Mouse (Mus musculus) embryonic facial prominence, embryonic 14.5 days (tissue): ENCODE data around the gene Mlx. TPM values are rescaled to one million over a fixed set of nuclear protein-coding genes. Genes with fewer than 3 reads are reported as not detected.

Experiments used
- ATAC-seq: fragments of 200-750 bp; cut with Nextera tagmentation; 2 replicates; pipeline ENCODE4 v1.8.0; 2017; ENCODE audit warnings: low read depth, moderate number of reproducible peaks, moderate TSS enrichment
- DNase-seq: peaks from one replicate; pipeline ENCODE4 v3.0.0-alpha.2; 2015; ENCODE audit warnings: low spot score
- H3K27ac ChIP-seq: fragments of 300-500 bp; sonication (generic); replicated peaks from 2 replicates; pipeline ENCODE4 v1.5.1; 2014; ENCODE audit warnings: low read depth, mild to moderate bottlenecking, low read length, moderate library complexity
- H3K27me3 ChIP-seq: fragments of 300-500 bp; sonication (generic); replicated peaks from 2 replicates; pipeline ENCODE4 v1.6.1; 2014; ENCODE audit warnings: low read length; ENCODE audit not compliant: control insufficient read depth, insufficient read depth
- H3K36me3 ChIP-seq: fragments of 300-500 bp; sonication (generic); 2 replicates; pipeline ENCODE4 v1.6.1; 2014; ENCODE audit warnings: low read length, mixed read lengths; ENCODE audit not compliant: control insufficient read depth, insufficient read depth
- H3K4me1 ChIP-seq: fragments of 300-500 bp; sonication (generic); 2 replicates; pipeline ENCODE4 v1.6.1; 2014; ENCODE audit warnings: antibody characterized with exemption, low read length; ENCODE audit not compliant: control insufficient read depth, insufficient read depth
- H3K4me2 ChIP-seq: fragments of 300-500 bp; sonication (generic); 2 replicates; pipeline ENCODE4 v1.6.1; 2014; ENCODE audit warnings: low read depth, mild to moderate bottlenecking, low read length, moderate library complexity, mixed read lengths
- H3K4me3 ChIP-seq: fragments of 300-500 bp; sonication (generic); 2 replicates; pipeline ENCODE4 v1.5.1; 2014; ENCODE audit warnings: low read depth, mild to moderate bottlenecking, low read length
- H3K9ac ChIP-seq: fragments of 300-500 bp; sonication (generic); 2 replicates; pipeline ENCODE4 v1.6.1; 2014; ENCODE audit warnings: low read depth, mild to moderate bottlenecking, low read length, moderate library complexity, mixed read lengths
- H3K9me3 ChIP-seq: fragments of 300-500 bp; sonication (generic); 2 replicates; pipeline ENCODE4 v1.6.1; 2016; ENCODE audit warnings: low read length; ENCODE audit not compliant: control insufficient read depth
- WGBS: fragments of 180-500 bp; shearing (Covaris S2); extraction: QIAGEN DNeasy Blood & Tissue Kit; methylation state at CpG from one replicate; pipeline ENCODE4 v1.1.7; 2014; 5-methylcytosine and 5-hydroxymethylcytosine counted together
- microRNA-seq: library from miRNA; unstranded; fragments of <30 nt; microRNA quantifications from one replicate; pipeline ENCODE4, GENCODE M21; 2016; ENCODE audit warnings: borderline number of aligned reads
- polyA plus RNA-seq: library from polyadenylated mRNA; unstranded; fragments of >200 nt; fragmentation: Nextera tagmentation; extraction: Ambion mirVana; gene quantifications from 2 replicates; pipeline ENCODE4 v1.2.1, GENCODE M21; 2014

Gene Mlx
- polyA plus RNA-seq, 1 experiment from 2014 or later, result 55.2 TPM

DNA sequence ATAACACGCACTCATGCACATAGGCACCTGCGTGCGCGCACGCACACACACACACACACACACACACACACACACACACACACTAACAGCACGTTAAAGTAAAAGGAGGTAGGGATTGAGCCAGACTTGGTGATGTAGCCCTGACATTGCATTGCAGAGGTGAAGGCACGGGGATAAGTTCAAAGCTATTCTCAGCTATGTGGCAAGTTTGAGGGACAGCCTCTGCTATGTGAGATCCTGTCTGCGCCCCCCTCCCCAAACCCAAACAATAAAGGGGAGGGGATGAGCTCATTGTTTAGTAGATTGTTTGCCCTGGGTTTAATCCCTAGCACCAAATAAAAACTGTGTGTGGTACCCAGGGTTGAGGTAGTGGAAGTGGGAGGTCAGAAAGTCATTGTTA lies 54.0 kb downstream of the Mlx start:
- ATAC-seq (no peak), DNase-seq (no peak)
- Histone ChIP-seq H3K36me3 (no peaks in the 10 kb centered on the region), H3K27ac (no peak overlapping the region), H3K27me3 (peaks cover 5% of the 10 kb centered on the region; the same call in 1 of the 2 replicates), H3K9ac (no peak overlapping the region), H3K4me3 (no peak overlapping the region), H3K9me3 (no peaks in the 10 kb centered on the region), H3K4me1 (peaks cover 8% of the 10 kb centered on the region; the same call in 1 of the 2 replicates), H3K4me2 (no peak overlapping the region)
- WGBS, result 78% methylated on average over 8 of the region's 8 CpGs

Small RNA genes within 50 kb of the gene (microRNA-seq; reads per million reads assigned to microRNA genes)
- gene Gm27626, result not detected

Other genes with a start within 250 kb of the Mlx start
- gene Stat5b, start 236.6 kb upstream of the Mlx start, polyA plus RNA-seq, result 24.5 and 27.6 TPM in 2 replicates
- gene Stat5a, start 227.9 kb upstream of the Mlx start, polyA plus RNA-seq, result 8.2 and 9.2 TPM in 2 replicates
- gene Stat3, start 147.7 kb upstream of the Mlx start, polyA plus RNA-seq, result 71.4 and 82.9 TPM in 2 replicates
- gene Cavin1, start 116.4 kb upstream of the Mlx start, polyA plus RNA-seq, result 145 and 160 TPM in 2 replicates
- gene Atp6v0a1, start 77.8 kb upstream of the Mlx start, polyA plus RNA-seq, result 35.0 and 37.9 TPM in 2 replicates
- 13.9 and 14.4 TPM in 2 replicates for gene Naglu, start 17.3 kb upstream of the Mlx start, polyA plus RNA-seq
- not detected in 2 replicates for gene Hsd17b1, start 8.9 kb upstream of the Mlx start, polyA plus RNA-seq
- gene Coasy, start 4.7 kb upstream of the Mlx start, polyA plus RNA-seq, result 39.1 and 40.5 TPM in 2 replicates
- 27.2 and 34.4 TPM in 2 replicates for gene Psmc3ip, start 8.2 kb downstream of the Mlx start, polyA plus RNA-seq
- 10.4 and 12.1 TPM in 2 replicates for gene Retreg3, start 32.6 kb downstream of the Mlx start, polyA plus RNA-seq
- gene Tubg1, start 32.7 kb downstream of the Mlx start, polyA plus RNA-seq, result 55.7 and 60.2 TPM in 2 replicates
- 6.6 and 8.4 TPM in 2 replicates for gene Tubg2, start 68.6 kb downstream of the Mlx start, polyA plus RNA-seq
- gene Cntnap1, start 83.2 kb downstream of the Mlx start, polyA plus RNA-seq, result 1.6 and 1.9 TPM in 2 replicates
- 17.7 and 20.9 TPM in 2 replicates for gene Plekhh3, start 84.1 kb downstream of the Mlx start, polyA plus RNA-seq
- 0.28 TPM in 1 of 2 replicates, not detected in the other for gene Ccr10, start 88.2 kb downstream of the Mlx start, polyA plus RNA-seq
- 14.8 and 15.5 TPM in 2 replicates for gene Ezh1, start 139.2 kb downstream of the Mlx start, polyA plus RNA-seq
- 128 and 154 TPM in 2 replicates for gene Ramp2, start 158.8 kb downstream of the Mlx start, polyA plus RNA-seq
- gene Vps25, start 166.4 kb downstream of the Mlx start, polyA plus RNA-seq, result 111 and 116 TPM in 2 replicates
- gene Wnk4, start 173.3 kb downstream of the Mlx start, polyA plus RNA-seq, result 10.7 and 11.9 TPM in 2 replicates
- gene Cntd1, start 191.7 kb downstream of the Mlx start, polyA plus RNA-seq, result 0.90 and 1.6 TPM in 2 replicates
- 180 and 181 TPM in 2 replicates for gene Coa3, start 191.8 kb downstream of the Mlx start, polyA plus RNA-seq
- 134 and 139 TPM in 2 replicates for gene Becn1, start 215.0 kb downstream of the Mlx start, polyA plus RNA-seq
- gene Psme3, start 228.9 kb downstream of the Mlx start, polyA plus RNA-seq, result 98.0 and 106 TPM in 2 replicates
- gene Aoc2, start 237.8 kb downstream of the Mlx start, polyA plus RNA-seq, result 0.75 and 0.82 TPM in 2 replicates
- 2.0 and 2.4 TPM in 2 replicates for gene Aoc3, start 243.3 kb downstream of the Mlx start, polyA plus RNA-seq